In genomic region chrY:1245426-1245863, GRCm38 (mm10) we compare ENCODE assay signal across 9 mouse cellular contexts. TPM values are rescaled to one million over a fixed set of nuclear protein-coding genes. Genes with fewer than 3 reads are reported as not detected.
DNase-seq lines count a peak whose midpoint lies in the region; ATAC-seq and TF ChIP-seq lines count a peak whose summit lies in the region.
"Had no signal": no experiment of that assay in that cellular context is flagged by ENCODE, and none has a peak within 500 bp of the region (broad histone marks: within the 10 kb centered on the region; RNA-seq: fewer than 3 reads in every experiment).

Gene Uty (minus strand): TSS chrY:1245759.

- ATAC-seq in forebrain, embryonic 11.5 days (replicated peaks; ENCODE audit: low FRiP score), result peak; percentile 99
- peak; percentile 99 for ATAC-seq in hindbrain, embryonic 13.5 days (ENCODE audit: low FRiP score)
- peak; percentile 93 for ATAC-seq in limb, embryonic 14.5 days (ENCODE audit: low FRiP score, low read depth)
- ATAC-seq in midbrain, embryonic 14.5 days (ENCODE audit: low FRiP score, low TSS enrichment), result peak; percentile 91
- peak; percentile 88; the same call in 1 of the 2 replicates for ATAC-seq in stomach, postnatal 0 days (ENCODE audit: low FRiP score, low TSS enrichment)
- ATAC-seq: Patski had no signal

- under 1% methylated on average over 21 of the region's 21 CpGs for WGBS in kidney, adult 2 months
- 2% methylated on average over 21 of the region's 21 CpGs for WGBS in forebrain, embryonic 11.5 days
- 1% methylated on average over 21 of the region's 21 CpGs for WGBS in hindbrain, embryonic 13.5 days
- under 1% methylated on average over 13 of the region's 21 CpGs for WGBS in limb, embryonic 14.5 days
- WGBS in midbrain, embryonic 14.5 days, result 0% methylated on average over 17 of the region's 21 CpGs
- WGBS in stomach, postnatal 0 days, result under 1% methylated on average over 17 of the region's 21 CpGs

- peak within 1 kb of the TSS; percentile 96 for H3K4me3 ChIP-seq in kidney, adult 2 months (ENCODE audit: insufficient read depth, low read depth, low read length)
- peak within 1 kb of the TSS; percentile 88 for H3K4me3 ChIP-seq in brown adipose tissue, adult 24 weeks (ENCODE audit: insufficient read depth, low read depth, low read length)
- peak within 1 kb of the TSS; percentile 38 for H3K4me3 ChIP-seq in forebrain, embryonic 11.5 days (ENCODE audit: low read depth, low read length)
- peak within 1 kb of the TSS; percentile 44 for H3K4me3 ChIP-seq in hindbrain, embryonic 13.5 days
- peak within 1 kb of the TSS; percentile 41 for H3K4me3 ChIP-seq in limb, embryonic 14.5 days (replicated peaks; ENCODE audit: low read length)
- peak within 1 kb of the TSS; percentile 37 for H3K4me3 ChIP-seq in midbrain, embryonic 14.5 days (replicated peaks; ENCODE audit: low read depth, low read length)
- H3K4me3 ChIP-seq in stomach, postnatal 0 days (ENCODE audit: low read depth, low read length), result peak within 1 kb of the TSS; percentile 41

- DNase-seq in kidney, adult 2 months, result peak; percentile 92
- DNase-seq in kidney, adult 18-20 months, result no peak
- DNase-seq in forebrain, embryonic 11.5 days (ENCODE audit: low spot score), result peak; percentile 53
- peak; percentile 77 for DNase-seq in limb, embryonic 14.5 days (ENCODE audit: low spot score)
- DNase-seq in midbrain, embryonic 14.5 days, result peak; percentile 85
- DNase-seq in stomach, postnatal 0 days (ENCODE audit: low spot score), result peak; percentile 65

- H3K27ac ChIP-seq in kidney, adult 2 months (ENCODE audit: insufficient read depth, low read depth, low read length), result peak within 1 kb of the TSS; percentile 96
- peak within 1 kb of the TSS; percentile 96 for H3K27ac ChIP-seq in brown adipose tissue, adult 24 weeks (replicated peaks; ENCODE audit: low read depth, low read length)
- no peak within 1 kb of the TSS for H3K27ac ChIP-seq in forebrain, embryonic 11.5 days (ENCODE audit: low read depth, low read length)
- peak within 1 kb of the TSS; percentile 74 for H3K27ac ChIP-seq in hindbrain, embryonic 13.5 days
- H3K27ac ChIP-seq in limb, embryonic 14.5 days (replicated peaks; ENCODE audit: low read depth, low read length), result peak within 1 kb of the TSS; percentile 79
- peak within 1 kb of the TSS; percentile 68 for H3K27ac ChIP-seq in midbrain, embryonic 14.5 days (replicated peaks; ENCODE audit: low read depth, low read length)
- peak within 1 kb of the TSS; percentile 49; the same call in 1 of the 2 replicates for H3K27ac ChIP-seq in stomach, postnatal 0 days (replicated peaks)

- no peaks in the 10 kb centered on the region for H3K27me3 ChIP-seq in kidney, adult 2 months (replicated peaks; ENCODE audit: control insufficient read depth, insufficient read depth, low read length)
- no peaks in the 10 kb centered on the region for H3K27me3 ChIP-seq in forebrain, embryonic 11.5 days (ENCODE audit: control insufficient read depth, insufficient read depth, low read length)
- no peaks in the 10 kb centered on the region for H3K27me3 ChIP-seq in hindbrain, embryonic 13.5 days
- no peaks in the 10 kb centered on the region for H3K27me3 ChIP-seq in limb, embryonic 14.5 days (ENCODE audit: control insufficient read depth, insufficient read depth, low read length)
- H3K27me3 ChIP-seq in midbrain, embryonic 14.5 days (ENCODE audit: control insufficient read depth, insufficient read depth, low read length), result no peaks in the 10 kb centered on the region
- no peaks in the 10 kb centered on the region for H3K27me3 ChIP-seq in stomach, postnatal 0 days (ENCODE audit: control insufficient read depth, insufficient read depth, low read length)
- H3K27me3 ChIP-seq: Patski had no signal

- no peaks in the 10 kb centered on the region for H3K4me1 ChIP-seq in kidney, adult 2 months (ENCODE audit: control insufficient read depth, insufficient read depth, low read length)
- H3K4me1 ChIP-seq in brown adipose tissue, adult 24 weeks (ENCODE audit: control insufficient read depth, insufficient read depth, insufficient read length, low read length), result no peaks in the 10 kb centered on the region
- H3K4me1 ChIP-seq in forebrain, embryonic 11.5 days (replicated peaks; ENCODE audit: control insufficient read depth, insufficient read depth, low read length), result no peaks in the 10 kb centered on the region
- H3K4me1 ChIP-seq in hindbrain, embryonic 13.5 days (replicated peaks), result no peaks in the 10 kb centered on the region
- no peaks in the 10 kb centered on the region for H3K4me1 ChIP-seq in limb, embryonic 14.5 days (ENCODE audit: control insufficient read depth, insufficient read depth, low read length)
- H3K4me1 ChIP-seq in midbrain, embryonic 14.5 days (ENCODE audit: control insufficient read depth, insufficient read depth, low read length), result no peaks in the 10 kb centered on the region
- no peaks in the 10 kb centered on the region for H3K4me1 ChIP-seq in stomach, postnatal 0 days (replicated peaks; ENCODE audit: control insufficient read depth, insufficient read depth)

- TF ChIP-seq POLR2A in kidney, adult 2 months (IDR thresholded peaks at IDR 0.05; ENCODE audit: low read depth, low read length), result no peak
- no peak for TF ChIP-seq POLR2A in limb, embryonic 14.5 days (IDR thresholded peaks at IDR 0.05; ENCODE audit: borderline replicate concordance, extremely low read depth, insufficient read depth, insufficient read length)

- H3K9ac ChIP-seq in forebrain, embryonic 11.5 days (ENCODE audit: low read length), result peak within 1 kb of the TSS; percentile 51
- peak within 1 kb of the TSS; percentile 64 for H3K9ac ChIP-seq in hindbrain, embryonic 13.5 days
- peak within 1 kb of the TSS; percentile 59 for H3K9ac ChIP-seq in limb, embryonic 14.5 days (ENCODE audit: low read depth, low read length, severe bottlenecking)
- no peak within 1 kb of the TSS; the same call in 1 of the 2 replicates for H3K9ac ChIP-seq in midbrain, embryonic 14.5 days (replicated peaks; ENCODE audit: low read length)
- peak within 1 kb of the TSS; percentile 51 for H3K9ac ChIP-seq in stomach, postnatal 0 days (ENCODE audit: low read length)

- H3K9me3 ChIP-seq in forebrain, embryonic 11.5 days (ENCODE audit: control insufficient read depth, low read length), result no peaks in the 10 kb centered on the region
- no peaks in the 10 kb centered on the region for H3K9me3 ChIP-seq in hindbrain, embryonic 13.5 days
- H3K9me3 ChIP-seq in limb, embryonic 14.5 days (ENCODE audit: control insufficient read depth, low read length), result no peaks in the 10 kb centered on the region
- H3K9me3 ChIP-seq in midbrain, embryonic 14.5 days (ENCODE audit: control insufficient read depth, low read length), result no peaks in the 10 kb centered on the region
- H3K9me3 ChIP-seq in stomach, postnatal 0 days (ENCODE audit: control insufficient read depth, low read length), result no peaks in the 10 kb centered on the region

- H3K36me3 ChIP-seq in kidney, adult 2 months (ENCODE audit: control insufficient read depth, insufficient read depth, low read length), result no peaks in the 10 kb centered on the region
- no peaks in the 10 kb centered on the region for H3K36me3 ChIP-seq in forebrain, embryonic 11.5 days (ENCODE audit: control insufficient read depth, insufficient read depth, low read length)
- H3K36me3 ChIP-seq in hindbrain, embryonic 13.5 days, result no peaks in the 10 kb centered on the region
- no peaks in the 10 kb centered on the region for H3K36me3 ChIP-seq in limb, embryonic 14.5 days (ENCODE audit: control insufficient read depth, insufficient read depth, low read length)
- H3K36me3 ChIP-seq in midbrain, embryonic 14.5 days (ENCODE audit: control insufficient read depth, insufficient read depth, low read length), result no peaks in the 10 kb centered on the region
- no peaks in the 10 kb centered on the region for H3K36me3 ChIP-seq in stomach, postnatal 0 days (ENCODE audit: control insufficient read depth, insufficient read depth, low read length)

- TF ChIP-seq EP300 in stomach, postnatal 0 days (optimal IDR thresholded peaks at IDR 0.05), result no peak

- H3K4me2 ChIP-seq in forebrain, embryonic 11.5 days (ENCODE audit: low read depth, low read length, severe bottlenecking), result peak within 1 kb of the TSS; percentile 29; the same call in 1 of the 2 replicates
- H3K4me2 ChIP-seq in hindbrain, embryonic 13.5 days, result peak within 1 kb of the TSS; percentile 45
- peak within 1 kb of the TSS; percentile 34 for H3K4me2 ChIP-seq in limb, embryonic 14.5 days (replicated peaks; ENCODE audit: low read depth, low read length, severe bottlenecking)
- H3K4me2 ChIP-seq in midbrain, embryonic 14.5 days (ENCODE audit: low read length), result peak within 1 kb of the TSS; percentile 46
- H3K4me2 ChIP-seq in stomach, postnatal 0 days (replicated peaks; ENCODE audit: low read depth), result peak within 1 kb of the TSS; percentile 37

- no peak for TF ChIP-seq CTCF in kidney, adult 2 months (conservative IDR thresholded peaks at IDR 0.05; ENCODE audit: insufficient read depth, insufficient read length, low read depth, low read length)
- TF ChIP-seq CTCF in stomach, postnatal 0 days (IDR thresholded peaks at IDR 0.05; ENCODE audit: low read depth), result no peak

RNA-seq across cellular contexts. Expression of gene Uty, which starts in this region (rescaled TPM):
- polyA plus RNA-seq in kidney, adult 2 months (2012; rRNA removed), result not detected in 2 replicates
- polyA plus RNA-seq in brown adipose tissue, adult 24 weeks (2012; ENCODE audit: insufficient read depth, insufficient read length, missing spikeins), result 13.2 and 15.5 TPM in 2 replicates
- 12.1 and 15.4 TPM in 2 replicates for polyA plus RNA-seq in forebrain, embryonic 11.5 days (2014; fragmentation: Nextera tagmentation; extraction: Ambion mirVana)
- polyA plus RNA-seq in hindbrain, embryonic 13.5 days (2015; fragmentation: Nextera tagmentation; extraction: Ambion mirVana), result 10.7 and 13.8 TPM in 2 replicates
- polyA plus RNA-seq in limb, embryonic 14.5 days (2012; rRNA removed), result 1.7 and 11.5 TPM in 2 replicates
- polyA plus RNA-seq in limb, embryonic 14.5 days (2014; fragmentation: Nextera tagmentation; extraction: Ambion mirVana), result 18.5 TPM in 1 of 2 replicates, not detected in the other
- 20.4 TPM in 1 of 2 replicates, not detected in the other for polyA plus RNA-seq in midbrain, embryonic 14.5 days (2014; fragmentation: Nextera tagmentation; extraction: Ambion mirVana)
- not detected in 2 replicates for polyA plus RNA-seq in stomach, postnatal 0 days (2015; fragmentation: Nextera tagmentation; extraction: Ambion mirVana)
- polyA plus RNA-seq: Patski had no signal

Comparison
In these comparisons a context has a peak if more than half of its experiments do, and no peak if none do; other contexts are left out.
1. H3K4me3 ChIP-seq: peak in every context shown above with its lines; median percentile 96 in kidney, adult 2 months; 88 in brown adipose tissue, adult 24 weeks; 44 in hindbrain, embryonic 13.5 days; 41 in limb, embryonic 14.5 days; 41 in stomach, postnatal 0 days; 38 in forebrain, embryonic 11.5 days; 37 in midbrain, embryonic 14.5 days.